Mouse (Mus musculus) lung, postnatal 0 days (tissue): ENCODE measurements at regions not wholly inside any gene's neighbourhood (a gene's known extent, or its start where the extent isn't known, plus 50 kb on each side); places are given as distances from the start of the nearest gene placed in this dataset.

Experiments
- CTCF ChIP-seq: IDR thresholded peaks from 2 replicates; pipeline ENCODE4 v1.5.1; 2016; ENCODE audit warnings: antibody characterized with exemption, mild to moderate bottlenecking
- EP300 ChIP-seq: IDR thresholded peaks from 2 replicates; pipeline ENCODE4 v1.6.1; 2016; ENCODE audit warnings: antibody characterized with exemption, mild to moderate bottlenecking, control low read depth

- TF ChIP-seq CTCF (no peak), EP300 (no peak)
These were observed 179.1 kb upstream of the Nckap5 start for GRCm38 (mm10) chr1:127009699-127010098.
